Mouse (Mus musculus) cerebellum, adult 2 months (tissue): Measurements from ENCODE around the gene Tmem132c.

Experiments
- CTCF ChIP-seq: fragments of 200-500 bp; IDR thresholded peaks from 2 replicates; pipeline ENCODE4 v1.5.1; 2011; ENCODE audit warnings: low read depth, mild to moderate bottlenecking, control low read depth, low read length, moderate library complexity, borderline replicate concordance; ENCODE audit not compliant: insufficient read depth
- POLR2A ChIP-seq: fragments of 200-500 bp; IDR thresholded peaks from 2 replicates; pipeline ENCODE4 v1.6.1; 2011; ENCODE audit warnings: low read length, control low read depth, borderline replicate concordance; ENCODE audit not compliant: insufficient read depth

DNA sequence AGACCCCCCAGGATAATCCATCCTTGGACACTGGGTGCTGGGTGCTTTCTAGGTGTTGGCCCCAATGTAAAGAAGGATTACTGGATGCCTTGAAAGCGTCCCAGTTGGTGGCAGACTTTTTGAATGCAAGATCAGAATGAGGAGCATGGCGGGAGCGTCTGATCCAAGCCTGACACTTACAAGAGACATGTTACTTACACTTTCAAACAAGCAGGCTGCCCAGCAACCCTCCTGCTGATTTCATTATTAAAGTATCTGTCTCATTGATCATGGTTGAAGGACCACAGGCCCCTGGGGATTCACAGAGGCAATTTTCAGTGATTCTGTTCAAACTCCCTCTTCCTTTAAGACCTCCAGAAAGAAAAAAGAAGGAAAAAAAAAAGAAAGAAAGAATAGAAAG, 25.2 kb upstream of the Tmem132c start:
- TF ChIP-seq CTCF (no peak), POLR2A (no peak)
